Mouse (Mus musculus): Measurements from ENCODE around the gene Ptpn4. TPM values are rescaled to one million over a fixed set of nuclear protein-coding genes. Genes with fewer than 3 reads are reported as not detected.

Ptpn4 gene
- total RNA-seq, 2 experiments from 2014 or later = 93.7 to 94.6 TPM

DNA sequence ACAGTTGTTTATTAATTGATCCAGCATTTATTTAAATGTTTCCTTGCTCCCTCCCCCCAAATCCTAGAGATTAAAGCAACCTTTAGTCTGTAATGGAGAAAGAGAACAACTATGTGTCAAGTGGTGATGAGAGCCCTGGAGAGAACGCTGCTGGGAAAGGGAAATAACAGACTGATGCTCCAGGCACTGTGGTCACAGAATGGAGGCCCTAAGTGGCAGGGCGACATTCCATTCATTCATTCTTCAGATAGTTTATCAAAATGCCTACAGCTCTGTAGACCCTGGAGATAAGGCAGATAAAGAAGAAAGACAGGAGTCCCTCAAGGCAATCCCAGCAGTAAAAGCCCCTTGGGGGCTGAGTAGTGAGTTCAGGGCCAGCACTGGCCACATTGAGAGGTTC, 187.8 kb downstream of the Ptpn4 start:
- intact Hi-C loops (cut with DNase I) = no loop called here
- no peak for DNase-seq (ENCODE audit: low spot score in 2 of 2)

DNA sequence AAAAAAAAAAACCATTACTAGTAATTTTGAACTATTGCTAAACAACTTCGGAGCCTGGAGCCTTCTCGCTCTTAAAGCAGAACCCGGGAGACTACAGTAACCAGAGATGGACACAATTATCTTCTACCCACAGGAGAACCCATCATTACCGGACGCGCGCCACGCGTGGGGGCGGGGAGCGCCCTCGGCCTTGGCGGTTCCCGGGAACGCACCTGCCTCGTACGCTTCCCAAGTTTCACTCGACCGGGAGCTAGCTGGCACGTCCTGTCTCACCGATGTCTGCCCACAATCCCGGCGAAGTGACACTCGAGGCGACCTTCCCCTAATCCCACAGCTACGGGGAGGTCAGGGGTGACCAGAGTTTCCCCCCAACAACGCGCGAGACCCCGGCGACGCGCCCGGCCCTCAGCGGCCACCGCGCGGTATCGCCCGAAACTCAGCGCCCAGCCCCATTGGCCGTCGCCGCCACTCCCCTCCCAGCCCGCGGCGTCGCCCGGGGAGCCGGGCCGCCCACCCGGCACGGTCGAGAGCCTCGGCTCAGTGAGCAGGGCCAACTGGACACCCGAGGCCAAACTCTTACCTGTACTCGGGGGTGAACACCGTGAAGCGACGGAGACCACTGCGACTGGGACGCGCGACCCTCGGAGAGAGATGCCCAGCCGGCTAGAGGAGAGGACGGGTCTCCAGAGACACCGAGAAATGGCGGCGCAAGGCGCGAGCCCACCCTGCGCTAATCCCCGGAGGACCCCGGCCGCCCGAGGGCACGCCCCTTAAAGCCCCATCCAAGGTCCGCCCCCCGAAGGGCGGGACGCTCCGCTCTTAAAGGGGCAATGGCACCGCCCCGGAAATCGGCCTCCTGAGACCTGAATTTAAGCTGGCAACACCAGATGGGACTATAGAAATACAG, 189.0 kb downstream of the Ptpn4 start, which contains the start of gene Epb41l5:
Epb41l5 (minus strand) TSS at position 796 of the 907 bp plus-strand sequence.
- intact Hi-C loops (cut with DNase I) = no loop called here
- peak; percentile 67 to 71 for DNase-seq (ENCODE audit: low spot score in 2 of 2)

DNA sequence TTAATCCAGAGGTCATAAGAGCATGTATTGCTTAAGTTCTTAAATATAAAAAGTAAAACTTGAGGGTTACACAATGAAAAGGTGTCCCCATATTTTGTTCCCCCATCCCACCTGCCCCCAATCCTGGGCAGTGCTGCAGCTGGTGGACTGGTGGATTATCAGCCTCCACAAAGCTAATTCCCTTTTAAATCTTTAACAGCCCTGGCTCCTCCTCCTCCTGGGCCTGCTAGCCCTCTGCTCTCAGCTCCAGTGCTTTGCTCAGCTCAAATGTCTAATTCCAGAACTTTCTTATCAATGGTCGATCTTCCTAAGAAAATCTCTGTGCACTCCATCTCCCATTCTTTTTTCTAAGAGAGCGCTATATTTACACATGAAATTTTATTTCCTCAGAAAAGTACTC, 191.1 kb downstream of the Ptpn4 start:
- DNase-seq (ENCODE audit: low spot score in 2 of 2) = no peak
- intact Hi-C loops (cut with DNase I) = no loop called here

DNA sequence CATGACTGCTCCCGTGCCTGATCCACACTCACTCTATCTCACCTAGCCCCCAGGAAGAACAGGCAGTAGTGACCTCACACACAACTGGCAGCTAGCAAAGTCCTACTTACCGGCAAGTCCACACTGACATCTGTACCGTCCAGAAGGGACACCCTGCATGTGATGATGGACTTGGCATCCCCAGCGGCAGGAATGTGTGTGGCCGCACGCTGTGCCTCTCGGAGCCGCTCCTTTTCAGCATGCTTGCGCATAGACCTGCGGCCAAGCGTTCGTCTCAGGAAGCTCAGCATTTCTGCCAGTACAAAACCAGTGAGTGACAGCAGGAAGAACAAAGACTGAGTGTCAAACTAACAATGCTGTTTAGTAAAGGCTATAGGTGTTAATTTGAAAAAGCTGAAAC, 195.0 kb downstream of the Ptpn4 start:
- no peak for DNase-seq (ENCODE audit: low spot score in 2 of 2)
- intact Hi-C loops (cut with DNase I) = no loop called here

DNA sequence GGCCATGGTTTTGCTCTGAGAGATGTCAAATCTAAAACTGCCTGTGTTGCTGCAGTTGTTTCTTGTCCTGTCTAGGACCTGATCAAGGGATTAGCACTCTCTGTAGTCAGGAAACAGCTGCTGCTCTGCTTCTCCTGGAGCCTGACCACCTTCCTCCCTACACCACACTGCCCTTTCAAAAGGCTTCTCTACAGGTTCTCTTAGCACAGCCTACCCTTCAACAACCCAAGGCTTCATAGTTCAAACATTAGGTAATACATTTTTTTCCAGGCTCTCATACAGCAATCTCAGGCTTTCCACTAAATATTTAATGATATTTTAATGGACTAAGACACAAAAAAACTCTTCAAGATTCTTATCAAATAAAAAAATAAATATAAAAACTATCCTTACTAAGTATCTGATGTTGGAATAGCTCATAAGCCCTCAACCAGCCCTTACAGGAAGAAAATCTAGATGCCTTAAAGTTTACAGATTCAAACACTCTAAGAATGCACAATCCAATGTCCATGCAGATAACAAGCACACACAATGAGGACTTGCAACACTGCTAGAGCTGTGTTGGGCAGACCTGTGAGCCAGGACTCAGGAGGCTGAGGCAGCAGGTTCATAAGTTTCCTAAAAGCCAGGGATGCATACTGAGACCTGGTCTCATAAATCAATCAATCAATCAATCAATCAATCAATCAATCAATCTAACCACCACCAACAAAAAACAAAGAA, 196.2 kb downstream of the Ptpn4 start:
- intact Hi-C loops (cut with DNase I) = no loop called here
- DNase-seq (ENCODE audit: low spot score in 2 of 2) = no peak

DNA sequence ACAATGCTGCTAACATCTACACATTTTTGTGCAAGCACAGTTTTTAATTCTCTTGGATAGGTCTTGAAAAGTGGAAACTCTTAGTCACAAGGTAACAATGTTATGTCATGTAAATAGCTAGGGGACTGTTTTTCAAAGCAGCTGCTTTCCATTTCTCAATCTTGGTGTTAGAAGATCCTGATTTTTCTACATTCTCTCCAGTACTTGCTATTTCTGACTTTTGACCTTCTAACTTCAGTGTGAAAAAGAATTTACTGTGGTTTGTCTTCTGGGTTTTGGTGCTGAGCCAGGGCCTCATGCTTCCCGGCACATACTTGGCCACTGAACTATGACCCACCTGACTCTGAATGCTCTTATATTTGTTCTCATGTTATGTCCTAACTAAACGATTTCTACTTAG, 197.4 kb downstream of the Ptpn4 start:
- DNase-seq (ENCODE audit: low spot score in 2 of 2) = no peak
- intact Hi-C loops (cut with DNase I) = no loop called here

DNA sequence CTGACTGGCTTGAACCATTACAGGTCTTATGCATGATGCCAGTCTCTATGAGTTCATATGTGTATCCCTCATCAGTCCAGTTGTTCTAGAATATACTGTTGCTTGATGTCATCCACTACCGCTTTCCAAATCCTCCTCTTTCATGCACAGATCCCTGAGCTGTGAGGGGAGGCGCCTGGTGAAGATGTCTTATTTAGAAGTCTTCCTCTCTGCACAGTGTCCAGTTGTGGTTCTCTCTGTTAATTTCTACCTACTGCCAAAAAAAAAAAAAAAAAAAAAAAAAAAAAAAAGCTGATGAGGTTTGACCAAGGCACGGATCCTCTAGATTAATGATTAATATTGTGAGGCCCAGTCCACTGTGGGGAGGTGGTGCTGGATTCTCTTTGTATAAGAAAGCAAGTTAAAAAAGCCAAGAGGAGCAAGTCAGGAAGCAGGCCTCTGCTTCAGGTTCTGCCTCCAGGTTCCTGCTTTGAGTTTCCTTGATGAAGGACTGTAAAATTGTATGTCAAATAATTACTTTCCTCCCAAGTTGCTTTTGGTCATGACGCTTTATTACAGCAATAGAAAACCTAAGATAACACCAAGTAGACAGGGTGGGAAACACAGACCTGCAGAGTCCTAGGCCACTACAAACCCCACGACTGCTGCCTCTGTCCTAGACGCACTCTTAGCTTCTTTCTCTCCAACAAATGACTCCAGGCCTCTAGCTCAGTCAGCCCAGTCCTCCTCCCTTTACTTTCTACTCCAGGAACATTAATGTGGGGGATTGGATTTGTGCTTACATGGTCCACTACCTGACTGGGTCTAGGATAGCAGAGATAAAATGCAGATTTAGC, 200.0 kb downstream of the Ptpn4 start:
- intact Hi-C loops (cut with DNase I) = no loop called here
- no peak for DNase-seq (ENCODE audit: low spot score in 2 of 2)

DNA sequence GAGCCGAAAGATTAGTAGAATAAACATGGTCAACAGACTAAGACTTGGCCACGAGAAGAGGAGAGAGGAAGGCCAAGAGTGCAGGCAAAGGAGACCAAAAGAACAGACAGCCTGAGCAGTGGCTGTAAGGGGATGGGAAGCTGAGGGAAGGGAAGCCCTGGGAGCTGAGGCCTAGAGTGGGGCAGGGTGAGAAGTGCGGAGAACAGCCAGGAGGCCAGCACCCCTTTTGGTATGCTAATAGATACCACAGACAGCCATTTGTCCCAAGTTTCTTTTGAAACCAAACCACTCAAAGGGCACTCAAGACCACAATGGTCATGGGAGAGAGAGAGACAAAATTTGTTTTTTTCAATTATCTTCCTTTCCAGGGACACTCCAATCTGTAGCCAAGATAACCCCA, 202.7 kb downstream of the Ptpn4 start:
- DNase-seq (ENCODE audit: low spot score in 2 of 2) = no peak
- intact Hi-C loops (cut with DNase I) = no loop called here

DNA sequence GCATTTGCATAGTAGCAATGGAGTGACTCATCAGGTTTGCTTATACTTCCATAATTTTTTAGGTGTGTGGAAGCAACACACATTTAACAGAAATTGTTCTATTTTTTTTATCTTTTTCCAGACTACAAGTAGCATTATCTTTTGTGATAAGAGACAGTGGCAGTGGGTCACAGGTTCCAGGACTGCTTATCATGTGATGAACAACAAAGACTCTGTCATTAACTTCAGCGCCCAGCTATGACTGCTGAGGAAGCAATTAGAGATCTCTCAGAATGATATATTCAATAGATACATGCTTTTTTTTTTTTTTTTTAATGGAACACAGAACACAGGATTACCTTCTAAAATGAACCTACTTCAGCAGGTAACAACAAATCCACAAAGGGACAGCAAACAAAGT, 207.0 kb downstream of the Ptpn4 start:
- no peak for DNase-seq (ENCODE audit: low spot score in 2 of 2)
- intact Hi-C loops (cut with DNase I) = no loop called here

DNA sequence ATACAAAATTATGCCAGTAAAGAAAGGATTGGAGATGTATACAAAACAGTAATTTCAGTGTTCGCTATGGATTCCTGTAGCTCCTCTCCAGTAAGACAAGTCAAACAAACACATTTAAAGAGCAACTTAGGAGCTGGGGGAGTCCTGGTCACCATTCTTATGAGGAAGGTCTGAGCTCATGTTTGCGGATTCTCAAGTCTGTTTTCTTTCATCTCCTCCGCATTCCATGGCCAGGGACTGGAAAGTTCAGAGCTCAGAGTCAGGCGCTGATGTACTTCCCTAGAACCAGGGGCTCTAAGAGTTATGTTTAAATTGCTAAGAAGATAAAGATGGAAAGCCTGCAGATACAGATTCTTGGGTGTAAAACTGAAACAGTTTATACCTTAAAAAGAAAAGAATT, 210.6 kb downstream of the Ptpn4 start:
- intact Hi-C loops (cut with DNase I) = no loop called here
- DNase-seq (ENCODE audit: low spot score in 2 of 2) = no peak

DNA sequence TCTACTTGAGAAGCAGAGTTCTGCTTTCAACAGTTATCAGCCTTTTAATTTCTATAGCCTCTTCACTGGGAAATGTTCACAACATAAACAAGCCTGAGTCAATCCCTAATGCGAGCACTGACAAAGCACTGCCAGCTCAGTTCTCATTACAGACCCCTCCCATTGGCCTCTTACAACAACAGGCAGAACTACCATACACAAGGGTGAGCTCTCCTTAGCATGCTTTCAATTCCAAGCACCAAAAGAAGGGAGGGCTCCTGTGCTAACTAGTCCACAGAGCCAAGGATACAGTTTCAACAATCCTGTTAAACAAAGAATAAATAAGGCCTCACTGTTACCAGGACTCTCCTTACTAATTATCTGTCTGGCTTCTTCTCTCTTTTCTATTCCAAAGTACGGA, 213.0 kb downstream of the Ptpn4 start:
- intact Hi-C loops (cut with DNase I) = no loop called here
- no peak for DNase-seq (ENCODE audit: low spot score in 2 of 2)

DNA sequence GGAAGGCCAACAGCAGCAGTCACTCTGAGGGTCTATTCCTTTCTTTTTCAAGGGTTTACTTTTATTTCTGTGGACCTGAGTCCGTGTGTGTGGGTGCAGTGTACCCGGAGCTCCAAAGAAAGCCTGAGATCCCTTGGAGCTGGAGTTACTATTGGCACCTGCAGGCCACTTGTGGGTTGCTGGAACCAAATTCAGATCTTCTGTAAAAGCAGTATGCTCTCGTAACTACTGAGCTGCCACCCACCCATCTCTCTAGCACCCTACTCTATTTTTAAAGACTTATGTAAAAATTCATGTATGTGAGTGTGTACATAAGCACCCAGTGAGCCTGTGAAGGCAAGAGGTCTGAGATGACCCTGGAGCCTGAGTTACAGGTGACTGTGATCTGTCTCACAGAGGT, 232.0 kb downstream of the Ptpn4 start:
- intact Hi-C loops (cut with DNase I) = loop anchor here (5.0 kb wide), 1 partner anchor 48 kb away; no protein-coding TSS in a partner anchor
- peak; percentile 5 to 84 for DNase-seq (ENCODE audit: low spot score in 2 of 2)

Other genes with a start within 250 kb of the Ptpn4 start
- 1 to 10 TPM; 6.0 to 8.0 TPM for gene Epb41l5, start 188.6 kb downstream of the Ptpn4 start, total RNA-seq (2021)
- gene Tmem177, start 75.6 kb upstream of the Ptpn4 start, total RNA-seq (2021) = 1 to 10 TPM; 8.0 to 8.3 TPM
- gene Cfap221, start 159.6 kb upstream of the Ptpn4 start, total RNA-seq (2021) = under 1 TPM; 0.57 to 0.69 TPM
- gene Sctr, start 169.3 kb upstream of the Ptpn4 start, total RNA-seq (2021) = under 1 TPM; 0.53 to 0.62 TPM
- gene Tmem37, start 236.5 kb upstream of the Ptpn4 start, total RNA-seq (2021) = 1 to 10 TPM; 1.2 to 1.3 TPM